Mouse (Mus musculus): ENCODE results near the gene Cracr2b.

DNA sequence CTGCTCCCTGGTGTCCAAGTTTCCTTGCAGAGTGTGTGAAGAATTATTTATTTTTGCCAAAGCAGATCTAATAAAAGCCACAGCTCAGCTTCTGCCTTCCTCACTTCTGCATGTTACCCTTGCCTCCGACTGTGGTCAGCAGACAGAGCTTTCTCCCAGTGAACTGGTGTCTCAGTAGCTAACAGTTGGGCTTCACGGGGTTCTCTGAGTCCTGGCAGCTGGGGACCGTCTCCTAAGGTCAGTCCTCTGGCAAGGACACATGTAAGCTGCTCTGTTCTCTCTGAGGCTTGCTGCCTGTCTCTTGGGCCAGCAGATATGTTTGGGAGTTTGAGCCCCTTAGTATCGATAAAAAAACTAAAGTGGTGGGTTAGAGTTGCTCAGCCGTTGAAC is 898 bp upstream of the Cracr2b start:
- TF ChIP-seq CTCF (conservative IDR thresholded peaks at IDR 0.05; ENCODE audit: insufficient read depth, insufficient read length, low read depth, low read length) (no peak), POLR2A (IDR thresholded peaks at IDR 0.05; ENCODE audit: low read depth, low read length) (no peak)

Measured in kidney, adult 2 months (tissue).